Mouse (Mus musculus) brain, embryonic 14.5 days (tissue): ENCODE data around the gene Lnpk.

ENCODE experiments used
- CTCF ChIP-seq: fragments of 200-500 bp; IDR thresholded peaks from 2 replicates; pipeline ENCODE4 v1.5.1; 2012; ENCODE audit warnings: inconsistent platforms, mild to moderate bottlenecking, moderate library complexity, borderline replicate concordance; ENCODE audit not compliant: insufficient read depth, insufficient read length; ENCODE audit errors: extremely low read depth
- POLR2A ChIP-seq: fragments of 200-500 bp; IDR thresholded peaks from 2 replicates; pipeline ENCODE4 v1.6.1; 2012; ENCODE audit warnings: mild to moderate bottlenecking, inconsistent platforms, borderline replicate concordance; ENCODE audit not compliant: poor library complexity, insufficient read depth, insufficient read length, severe bottlenecking; ENCODE audit errors: extremely low read depth

- TF ChIP-seq CTCF (no peak), POLR2A (no peak)
Observed at GRCm38 (mm10) chr2:74570390-74570789, 8.8 kb downstream of the Lnpk start.
